Mouse (Mus musculus) MEL (cell line): ENCODE data around the gene Mgl2. TPM values are rescaled to one million over a fixed set of nuclear protein-coding genes. Genes with fewer than 3 reads are reported as not detected.

Source experiments
- DNase-seq: peaks from one replicate; pipeline ENCODE4 v3.0.0; 2011; ENCODE audit warnings: low read depth, low spot score
- H3K27ac ChIP-seq: 2 replicates; pipeline ENCODE4 v1.5.1; 2012; ENCODE audit warnings: low read depth, mild to moderate bottlenecking, control low read depth, low read length, moderate library complexity; ENCODE audit not compliant: control insufficient read depth
- H3K27me3 ChIP-seq, 2 experiments: fragments of 150-350 bp in 1 of 2; sonication (generic) in 1 of 2; 2 replicates each; pipeline ENCODE4 v1.6.1; 2012; ENCODE audit warnings: low read length in 2 of 2, mild to moderate bottlenecking in 2 of 2, improper control_type of control experiment in 1 of 2, moderate library complexity in 1 of 2; ENCODE audit not compliant: insufficient read depth in 2 of 2, control insufficient read depth in 1 of 2
- H3K36me3 ChIP-seq, 2 experiments: 2 replicates each; pipeline ENCODE4 v1.6.1; 2012 to 2014; ENCODE audit warnings: low read length in 2 of 2, improper control_type of control experiment in 1 of 2, inconsistent platforms in 1 of 2, mild to moderate bottlenecking in 1 of 2; ENCODE audit not compliant: insufficient read depth in 2 of 2, control insufficient read depth in 1 of 2
- H3K4me1 ChIP-seq, 2 experiments: fragments of 150-350 bp in 1 of 2; sonication (generic) in 1 of 2; 2 replicates each; pipeline ENCODE4 v1.6.1; 2012; ENCODE audit warnings: low read length in 2 of 2, improper control_type of control experiment in 1 of 2, mild to moderate bottlenecking in 1 of 2; ENCODE audit not compliant: insufficient read depth in 2 of 2, control insufficient read depth in 1 of 2
- H3K4me3 ChIP-seq, 2 experiments: fragments of 150-350 bp in 1 of 2; sonication (generic) in 1 of 2; 2 replicates each; pipeline ENCODE4 v1.5.1; 2012; ENCODE audit warnings: low read depth in 2 of 2, low read length in 2 of 2, mild to moderate bottlenecking in 2 of 2, moderate library complexity in 2 of 2, control low read depth in 1 of 2, improper control_type of control experiment in 1 of 2; ENCODE audit not compliant: control insufficient read depth in 1 of 2, insufficient read depth in 1 of 2
- H3K79me2 ChIP-seq: 2 replicates; pipeline ENCODE4 v1.6.1; 2012; ENCODE audit warnings: mild to moderate bottlenecking, low read length, moderate library complexity; ENCODE audit not compliant: control insufficient read depth, poor library complexity, insufficient read depth
- H3K9ac ChIP-seq: 2 replicates; pipeline ENCODE4 v1.6.1; 2012; ENCODE audit warnings: low read depth, mild to moderate bottlenecking, control low read depth, low read length, moderate library complexity; ENCODE audit not compliant: control insufficient read depth, poor library complexity, severe bottlenecking
- H3K9me3 ChIP-seq: fragments of 150-350 bp; sonication (generic); replicated peaks from 2 replicates; pipeline ENCODE4 v1.6.1; 2012; ENCODE audit warnings: mild to moderate bottlenecking, low read length, improper control_type of control experiment, moderate library complexity; ENCODE audit not compliant: insufficient read depth
- BHLHE40 ChIP-seq: IDR thresholded peaks from 2 replicates; pipeline ENCODE4 v1.6.1; 2012; ENCODE audit warnings: low read depth, mild to moderate bottlenecking, inconsistent platforms, low read length, improper control_type of control experiment, borderline replicate concordance
- CHD1 ChIP-seq: IDR thresholded peaks from 2 replicates; pipeline ENCODE4 v1.6.1; 2012; ENCODE audit warnings: low read depth, mild to moderate bottlenecking, inconsistent platforms, low read length, improper control_type of control experiment
- E2F4 ChIP-seq: IDR thresholded peaks from 2 replicates; pipeline ENCODE4 v1.6.1; 2011; ENCODE audit warnings: low read depth, low read length, improper control_type of control experiment, borderline replicate concordance
- EP300 ChIP-seq, 2 experiments: IDR thresholded peaks; 2 replicates each; pipeline ENCODE4 v1.6.1; 2011; ENCODE audit warnings: improper control_type of control experiment in 2 of 2, low read length in 2 of 2, low read depth in 1 of 2, mild to moderate bottlenecking in 1 of 2
- ETS1 ChIP-seq: IDR thresholded peaks from 2 replicates; pipeline ENCODE4 v1.6.1; 2012; ENCODE audit warnings: low read depth, mild to moderate bottlenecking, inconsistent platforms, low read length, improper control_type of control experiment, moderate library complexity
- GATA1 ChIP-seq: IDR thresholded peaks from 2 replicates; pipeline ENCODE4 v1.6.1; 2011; ENCODE audit warnings: low read depth, low read length, improper control_type of control experiment
- HCFC1 ChIP-seq: IDR thresholded peaks from 2 replicates; pipeline ENCODE4 v1.6.1; 2012; ENCODE audit warnings: low read depth, mild to moderate bottlenecking, inconsistent platforms, low read length, improper control_type of control experiment, moderate library complexity
- KAT2A ChIP-seq: conservative IDR thresholded peaks from 2 replicates; pipeline ENCODE4 v1.6.1; 2012; ENCODE audit warnings: low read depth, low read length, improper control_type of control experiment, inconsistent platforms
- MAFK ChIP-seq: IDR thresholded peaks from 2 replicates; pipeline ENCODE4 v1.6.1; 2011; ENCODE audit warnings: low read depth, mild to moderate bottlenecking, low read length, improper control_type of control experiment, borderline replicate concordance
- MAX ChIP-seq: IDR thresholded peaks from 2 replicates; pipeline ENCODE4 v1.6.1; 2011; ENCODE audit warnings: low read length, improper control_type of control experiment
- NRF1 ChIP-seq: IDR thresholded peaks from 2 replicates; pipeline ENCODE4 v1.6.1; 2014; ENCODE audit warnings: low read depth, mild to moderate bottlenecking, inconsistent platforms, low read length, improper control_type of control experiment, moderate library complexity; ENCODE audit not compliant: poor library complexity, insufficient read depth, severe bottlenecking
- POLR2AphosphoS2 ChIP-seq: IDR thresholded peaks from 2 replicates; pipeline ENCODE4 v1.6.1; 2011; ENCODE audit warnings: low read length, improper control_type of control experiment
- RCOR1 ChIP-seq: IDR thresholded peaks from 2 replicates; pipeline ENCODE4 v1.6.1; 2012; ENCODE audit warnings: low read depth, mild to moderate bottlenecking, inconsistent platforms, low read length, improper control_type of control experiment
- SIN3A ChIP-seq: IDR thresholded peaks from 2 replicates; pipeline ENCODE4 v1.6.1; 2012; ENCODE audit warnings: low read length, improper control_type of control experiment, inconsistent platforms
- TAL1 ChIP-seq: IDR thresholded peaks from 2 replicates; pipeline ENCODE4 v1.6.1; 2012; ENCODE audit warnings: mild to moderate bottlenecking, inconsistent platforms, low read length, moderate library complexity, mixed read lengths
- ZC3H11A ChIP-seq: IDR thresholded peaks from 2 replicates; pipeline ENCODE4 v1.6.1; 2012; ENCODE audit warnings: low read depth, mild to moderate bottlenecking, inconsistent platforms, low read length, improper control_type of control experiment
- ZMIZ1 ChIP-seq: IDR thresholded peaks from 2 replicates; pipeline ENCODE4 v1.6.1; 2012; ENCODE audit warnings: low read depth, mild to moderate bottlenecking, inconsistent platforms, low read length, improper control_type of control experiment, moderate library complexity
- polyA plus RNA-seq, 2 experiments: library from polyadenylated mRNA; stranded (reverse) in 1 of 2; unstranded in 1 of 2; fragments of >175 nt in 1 of 2; fragments of >200 nt in 1 of 2; gene quantifications; 2 replicates each; pipeline versions ENCODE4 v1.2.1 to v1.2.4; 2012; ENCODE audit warnings: low replicate concordance in 2 of 2, low read depth in 1 of 2; ENCODE audit not compliant: insufficient read length in 2 of 2, insufficient read depth in 1 of 2, missing spikeins in 1 of 2
- total RNA-seq: library from RNA; depleted of rRNA; stranded (reverse); fragments of 300-350 nt; gene quantifications from 2 replicates; pipeline ENCODE4 v1.2.3, GENCODE M21; 2012; rRNA removed

Mgl2 gene
- total RNA-seq (0.12 TPM in 1 of 2 replicates, not detected in the other), polyA plus RNA-seq (under 1 TPM in 1 of 2 experiments, not detected in 1; 0.06 TPM)

- no peak within 1 kb of the TSS for H3K27ac ChIP-seq
- H3K9me3 ChIP-seq = no peaks in the 10 kb centered on the region
- no peak within 1 kb of the TSS for H3K9ac ChIP-seq
- peaks cover 0 to 2% of the 10 kb centered on the region in 2 experiments; a peak in 1 of 4 replicates for H3K27me3 ChIP-seq
- DNase-seq = peak; percentile 54
- no peaks in the 10 kb centered on the region for H3K79me2 ChIP-seq
- H3K4me3 ChIP-seq = no peak within 1 kb of the TSS
- H3K36me3 ChIP-seq = peaks cover 0 to 6% of the 10 kb centered on the region in 2 experiments; a peak in 1 of 4 replicates
- no peak for TF ChIP-seq ZC3H11A
- TF ChIP-seq ZMIZ1 = no peak
- TF ChIP-seq POLR2AphosphoS2 = no peak
- no peak for TF ChIP-seq KAT2A
- no peak for TF ChIP-seq SIN3A
- no peak for TF ChIP-seq HCFC1
- TF ChIP-seq GATA1 = peak; percentile 63
- TF ChIP-seq MAFK = no peak
- TF ChIP-seq E2F4 = no peak
- TF ChIP-seq NRF1 = no peak
- TF ChIP-seq EP300 (IDR thresholded peaks at IDR 0.05; ENCODE audit: low read depth in 1 of 2, low read length in 2 of 2) = peak in 1 of 2 experiments; percentile 60; a peak in 2 of 4 replicates
- TF ChIP-seq MAX = no peak
- TF ChIP-seq RCOR1 = peak; percentile 43; the same call in 1 of the 2 replicates
- TF ChIP-seq CHD1 = no peak
- no peak for TF ChIP-seq ETS1
- peaks cover 0 to 9% of the 10 kb centered on the region in 2 experiments; a peak in 1 of 4 replicates for H3K4me1 ChIP-seq
These were observed at the start of gene Mgl2 for GRCm38 (mm10) chr11:70129926-70130379. Gene Mgl2, plus strand, starts transcription at chr11:70130329.

- no peaks in the 10 kb centered on the region for H3K36me3 ChIP-seq
- no peak for DNase-seq
- no peak overlapping the region for H3K27ac ChIP-seq
- H3K79me2 ChIP-seq = no peaks in the 10 kb centered on the region
- TF ChIP-seq TAL1 (no peak), BHLHE40 (no peak)
- no peaks in the 10 kb centered on the region; a peak in 1 of 4 replicates for H3K27me3 ChIP-seq
- no peaks in the 10 kb centered on the region for H3K9me3 ChIP-seq
- H3K4me3 ChIP-seq = no peak overlapping the region
- H3K4me1 ChIP-seq = peaks cover 0 to 4% of the 10 kb centered on the region in 2 experiments; a peak in 2 of 4 replicates
- H3K9ac ChIP-seq = no peak overlapping the region
These were observed 49.1 kb upstream of the Mgl2 start for GRCm38 (mm10) chr11:70080803-70081590.
